Mouse (Mus musculus): ENCODE measurements at regions not wholly inside any gene's neighbourhood (a gene's known extent, or its start where the extent isn't known, plus 50 kb on each side); places are given as distances from the start of the nearest gene placed in this dataset.

DNA sequence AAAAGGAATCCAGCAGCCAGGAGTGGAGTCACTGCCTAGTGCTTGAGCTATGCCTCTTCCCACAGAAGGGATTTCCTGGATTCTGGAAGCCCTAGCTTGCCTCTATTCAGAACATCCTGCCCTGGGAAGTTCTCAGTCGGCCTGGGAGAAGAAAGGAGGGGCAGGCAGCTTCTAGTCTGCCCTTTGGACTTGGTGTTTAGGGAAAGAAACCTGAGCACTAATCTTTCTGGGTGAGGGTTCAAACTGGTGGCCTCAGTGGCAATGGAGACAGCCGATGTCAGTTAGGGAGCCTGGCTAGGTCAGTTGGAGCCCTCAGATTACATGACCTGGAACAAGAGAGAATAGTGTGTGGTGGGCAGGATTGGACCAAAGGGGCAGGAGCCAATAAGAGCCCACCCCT, 78.9 kb downstream of the Gm4791 start:
- H3K4me3 ChIP-seq (replicated peaks), result no peak overlapping the region
- no peaks in the 10 kb centered on the region for H3K36me3 ChIP-seq (replicated peaks; ENCODE audit: low read length)
- no peaks in the 10 kb centered on the region for H3K27me3 ChIP-seq (replicated peaks)
- H3K9me3 ChIP-seq, result peaks cover 35% of the 10 kb centered on the region
- no peaks in the 10 kb centered on the region for H3K4me1 ChIP-seq
- TF ChIP-seq GATA1 (IDR thresholded peaks at IDR 0.05; ENCODE audit: borderline replicate concordance, low read length) (no peak), FLI1 (IDR thresholded peaks at IDR 0.05; ENCODE audit: low read length) (no peak)

DNA sequence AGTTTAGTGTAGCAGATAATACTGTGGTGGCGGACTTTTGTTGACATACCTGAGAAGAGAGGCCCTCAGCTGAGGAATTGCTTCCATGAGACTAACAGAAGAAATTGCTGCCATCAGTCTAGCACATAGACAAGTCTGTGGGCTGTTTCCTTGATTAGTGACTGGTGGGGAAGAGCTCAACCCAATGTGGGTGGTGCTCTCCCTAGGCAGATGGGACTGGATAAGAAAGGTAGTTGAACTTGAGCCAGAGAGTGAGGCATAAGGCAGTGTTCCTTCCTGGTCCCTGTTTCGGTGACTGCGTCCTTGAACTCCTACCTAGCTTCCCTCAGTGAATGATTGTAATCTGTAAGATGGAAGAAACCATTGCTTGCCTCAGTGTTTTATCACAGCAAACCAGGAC, 79.4 kb downstream of the Gm4791 start:
- H3K36me3 ChIP-seq (replicated peaks; ENCODE audit: low read length), result no peaks in the 10 kb centered on the region
- H3K4me3 ChIP-seq (replicated peaks), result no peak overlapping the region
- TF ChIP-seq GATA1 (IDR thresholded peaks at IDR 0.05; ENCODE audit: borderline replicate concordance, low read length), result no peak
- no peak for TF ChIP-seq FLI1 (IDR thresholded peaks at IDR 0.05; ENCODE audit: low read length)
- H3K4me1 ChIP-seq, result no peaks in the 10 kb centered on the region
- no peaks in the 10 kb centered on the region for H3K27me3 ChIP-seq (replicated peaks)
- peaks cover 41% of the 10 kb centered on the region for H3K9me3 ChIP-seq

DNA sequence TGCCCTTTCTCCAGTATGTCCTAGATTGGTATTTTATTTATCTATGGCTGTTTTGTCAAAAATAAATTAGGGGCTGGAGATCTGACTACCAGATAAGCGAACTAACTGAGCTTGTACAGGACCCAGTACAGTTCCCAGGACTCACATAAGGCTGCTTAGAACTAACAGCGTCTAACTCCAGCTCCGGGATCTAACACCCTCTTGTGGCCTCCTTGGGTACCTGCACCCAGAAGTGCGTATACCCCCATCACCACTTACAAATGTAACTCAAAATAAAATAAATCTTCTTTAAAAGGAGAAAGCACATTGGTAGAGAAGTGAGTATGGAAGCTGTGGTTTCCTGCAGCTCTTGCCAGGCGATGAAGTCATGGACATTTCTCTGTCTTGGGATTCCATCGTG, 82.9 kb downstream of the Gm4791 start:
- no peaks in the 10 kb centered on the region for H3K27me3 ChIP-seq (replicated peaks)
- no peaks in the 10 kb centered on the region for H3K36me3 ChIP-seq (replicated peaks; ENCODE audit: low read length)
- no peak overlapping the region for H3K4me3 ChIP-seq (replicated peaks)
- TF ChIP-seq FLI1 (IDR thresholded peaks at IDR 0.05; ENCODE audit: low read length), result no peak
- TF ChIP-seq GATA1 (IDR thresholded peaks at IDR 0.05; ENCODE audit: borderline replicate concordance, low read length), result no peak
- no peaks in the 10 kb centered on the region for H3K4me1 ChIP-seq
- H3K9me3 ChIP-seq, result peaks cover 45% of the 10 kb centered on the region

DNA sequence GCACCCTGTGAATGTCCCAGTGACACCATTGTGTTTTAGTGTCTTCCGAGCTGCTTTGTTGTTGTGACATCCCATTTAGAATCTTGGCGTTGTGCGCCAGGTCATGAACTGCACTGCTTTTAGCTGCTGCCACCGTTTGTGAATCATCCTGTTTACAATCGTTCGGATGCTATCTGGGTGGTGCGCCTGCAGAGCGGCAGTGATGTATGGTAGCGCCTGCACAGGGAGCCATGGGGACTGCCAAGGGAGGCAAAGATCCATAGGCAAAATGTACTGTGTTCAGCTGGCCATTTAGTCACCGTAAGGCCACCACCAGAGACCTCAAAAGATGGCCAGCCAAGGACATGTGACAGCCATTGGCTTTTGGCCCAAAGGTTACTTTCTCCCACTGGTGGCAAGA, 93.3 kb downstream of the Gm4791 start:
- Histone ChIP-seq H3K9me3 (peaks cover 41% of the 10 kb centered on the region), H3K36me3 (replicated peaks; ENCODE audit: low read length) (no peaks in the 10 kb centered on the region), H3K4me3 (replicated peaks) (no peak overlapping the region), H3K27me3 (replicated peaks) (no peaks in the 10 kb centered on the region), H3K4me1 (no peaks in the 10 kb centered on the region)
- TF ChIP-seq GATA1 (IDR thresholded peaks at IDR 0.05; ENCODE audit: borderline replicate concordance, low read length), result no peak

DNA sequence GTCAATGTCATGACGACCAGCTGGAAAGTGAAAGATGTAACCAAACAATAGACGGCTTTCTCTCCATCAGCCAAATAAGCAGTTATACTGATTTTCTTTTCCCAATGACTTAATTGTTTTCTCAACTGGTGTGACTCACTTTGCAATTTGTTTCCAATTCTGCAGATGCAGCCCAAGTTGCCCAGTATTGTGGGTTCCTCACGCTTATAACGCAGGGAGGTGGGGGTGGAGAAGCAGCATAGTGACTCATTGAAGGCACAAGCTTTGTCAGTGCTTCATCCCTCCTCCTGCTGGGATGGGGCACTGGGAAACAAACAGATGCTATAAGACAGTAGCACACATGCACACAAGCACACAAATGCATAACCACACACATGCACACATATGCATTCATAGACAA, 97.1 kb downstream of the Gm4791 start:
- TF ChIP-seq GATA1 (IDR thresholded peaks at IDR 0.05; ENCODE audit: borderline replicate concordance, low read length), result no peak
- TF ChIP-seq FLI1 (IDR thresholded peaks at IDR 0.05; ENCODE audit: low read length), result no peak
- Histone ChIP-seq H3K9me3 (peaks cover 39% of the 10 kb centered on the region), H3K27me3 (replicated peaks) (no peaks in the 10 kb centered on the region)

DNA sequence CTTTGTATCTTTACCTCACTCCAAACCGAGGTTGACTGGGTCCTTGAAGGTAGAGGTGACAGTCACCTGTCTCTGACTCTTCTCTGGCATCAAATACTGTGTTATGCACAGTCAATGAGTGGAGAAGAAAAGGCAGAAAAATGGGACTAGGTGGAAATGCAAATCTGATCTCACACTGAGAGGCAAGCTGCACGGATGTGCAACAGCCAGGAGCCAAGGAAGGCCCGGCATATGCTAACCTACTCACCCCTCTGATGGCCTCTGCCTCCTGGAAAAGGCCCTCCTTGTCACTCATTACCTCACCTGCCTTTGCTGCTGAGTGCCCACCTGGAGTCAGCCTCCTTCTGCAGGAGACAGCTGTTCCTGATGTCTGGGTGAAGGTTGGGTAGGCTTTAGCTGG, 104.8 kb downstream of the Gm4791 start:
- Histone ChIP-seq H3K9me3 (peaks cover 12% of the 10 kb centered on the region; the same call in 1 of the 2 replicates), H3K36me3 (replicated peaks; ENCODE audit: low read length) (no peaks in the 10 kb centered on the region), H3K4me3 (replicated peaks) (no peak overlapping the region), H3K27me3 (replicated peaks) (no peaks in the 10 kb centered on the region), H3K4me1 (no peaks in the 10 kb centered on the region)
- TF ChIP-seq FLI1 (IDR thresholded peaks at IDR 0.05; ENCODE audit: low read length) (no peak), GATA1 (IDR thresholded peaks at IDR 0.05; ENCODE audit: borderline replicate concordance, low read length) (no peak)

More for the DNA sequence above, 97.1 kb downstream of the Gm4791 start:
- Histone ChIP-seq H3K4me1 (no peaks in the 10 kb centered on the region), H3K4me3 (replicated peaks) (no peak overlapping the region), H3K36me3 (replicated peaks; ENCODE audit: low read length) (no peaks in the 10 kb centered on the region)

DNA sequence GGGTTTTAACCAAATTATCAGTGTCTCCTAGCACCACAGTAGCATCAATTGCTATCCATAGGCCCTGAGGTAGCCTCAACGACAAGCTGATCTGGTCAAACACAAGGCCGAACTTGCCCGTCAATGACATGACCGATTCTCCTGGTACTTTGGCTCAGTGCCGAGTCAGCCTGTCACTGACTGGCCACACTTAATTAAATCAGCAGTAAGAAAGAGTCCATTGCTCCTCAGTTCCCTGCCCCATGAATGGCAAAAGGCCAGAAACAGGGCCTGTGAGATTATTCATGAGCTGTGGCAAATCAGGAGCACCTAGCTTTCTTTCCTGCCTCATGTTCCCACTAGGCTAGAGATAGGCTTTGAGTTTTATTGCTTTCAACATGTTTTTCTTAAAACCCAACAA, 105.4 kb downstream of the Gm4791 start:
- Histone ChIP-seq H3K36me3 (replicated peaks; ENCODE audit: low read length) (no peaks in the 10 kb centered on the region), H3K27me3 (replicated peaks) (no peaks in the 10 kb centered on the region), H3K4me1 (no peaks in the 10 kb centered on the region), H3K9me3 (peaks cover 9% of the 10 kb centered on the region; the same call in 1 of the 2 replicates), H3K4me3 (replicated peaks) (no peak overlapping the region)
- no peak for TF ChIP-seq FLI1 (IDR thresholded peaks at IDR 0.05; ENCODE audit: low read length)
- no peak for TF ChIP-seq GATA1 (IDR thresholded peaks at IDR 0.05; ENCODE audit: borderline replicate concordance, low read length)

DNA sequence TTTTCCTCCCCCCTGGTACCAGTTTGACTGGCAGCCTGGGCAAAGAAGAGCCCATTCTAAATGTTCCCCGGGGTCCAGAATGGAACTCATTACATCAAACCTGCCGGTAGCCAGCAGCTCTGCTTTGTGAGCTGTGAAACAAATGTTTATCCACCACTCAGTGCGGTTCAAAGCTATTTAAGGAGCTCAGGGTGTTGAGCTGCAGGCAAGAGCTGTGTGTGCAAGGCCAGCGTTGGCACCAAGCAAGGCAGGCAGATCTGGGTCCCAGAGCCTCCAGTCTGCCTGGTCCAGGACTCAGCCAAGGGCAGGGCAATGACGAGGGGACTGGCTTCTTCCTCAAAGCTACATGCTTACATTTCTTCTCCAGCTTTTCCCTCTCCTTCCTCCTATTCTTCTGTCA, 109.6 kb downstream of the Gm4791 start:
- Histone ChIP-seq H3K4me3 (replicated peaks) (no peak overlapping the region), H3K9me3 (peaks cover 7% of the 10 kb centered on the region), H3K36me3 (replicated peaks; ENCODE audit: low read length) (no peaks in the 10 kb centered on the region), H3K4me1 (no peaks in the 10 kb centered on the region), H3K27me3 (replicated peaks) (no peaks in the 10 kb centered on the region)
- TF ChIP-seq FLI1 (IDR thresholded peaks at IDR 0.05; ENCODE audit: low read length), result no peak
- TF ChIP-seq GATA1 (IDR thresholded peaks at IDR 0.05; ENCODE audit: borderline replicate concordance, low read length), result no peak

DNA sequence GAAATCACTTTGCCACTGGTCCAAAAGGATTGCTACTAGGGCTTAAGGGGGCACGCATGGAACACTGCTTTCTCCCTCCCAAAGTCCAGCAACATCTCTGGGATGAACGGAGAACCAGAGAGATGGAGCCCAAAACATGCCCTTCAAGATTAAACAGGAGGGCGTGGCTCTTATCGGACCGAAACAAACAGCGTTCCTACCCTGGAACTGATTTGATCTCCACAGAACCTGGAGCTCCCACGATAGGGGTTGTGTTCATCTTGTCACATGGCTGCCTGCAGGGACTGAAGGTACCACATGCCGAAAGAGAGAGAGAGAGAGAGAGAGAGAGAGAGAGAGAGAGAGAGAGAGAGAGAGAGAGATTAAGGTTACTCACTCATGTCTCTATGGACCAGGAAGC, 120.7 kb downstream of the Gm4791 start:
- Histone ChIP-seq H3K4me1 (no peaks in the 10 kb centered on the region), H3K27me3 (replicated peaks) (no peaks in the 10 kb centered on the region), H3K9me3 (peaks cover 27% of the 10 kb centered on the region), H3K4me3 (replicated peaks) (no peak overlapping the region), H3K36me3 (replicated peaks; ENCODE audit: low read length) (no peaks in the 10 kb centered on the region)
- TF ChIP-seq FLI1 (IDR thresholded peaks at IDR 0.05; ENCODE audit: low read length), result no peak
- TF ChIP-seq GATA1 (IDR thresholded peaks at IDR 0.05; ENCODE audit: borderline replicate concordance, low read length), result no peak

DNA sequence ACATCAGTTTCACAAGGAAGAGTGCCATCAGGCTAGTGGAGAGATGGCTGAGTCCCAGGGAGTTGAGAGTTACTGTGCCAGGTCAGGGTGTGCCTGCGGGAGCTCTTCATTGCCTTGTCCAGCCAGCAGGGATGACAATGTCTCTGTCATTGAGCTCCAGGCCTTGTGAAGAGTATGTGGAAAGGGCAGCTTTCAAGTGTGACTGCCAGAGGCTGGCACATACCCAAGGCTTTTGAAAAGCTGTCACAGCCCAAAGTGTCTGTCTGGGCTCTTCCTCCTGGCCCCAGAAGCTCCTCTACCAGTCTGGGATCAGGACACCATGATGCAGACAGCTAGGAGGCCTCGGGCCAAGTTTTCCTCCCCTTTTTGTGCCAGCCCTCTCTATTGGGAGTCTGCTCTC, 124.6 kb downstream of the Gm4791 start:
- Histone ChIP-seq H3K36me3 (replicated peaks; ENCODE audit: low read length) (no peaks in the 10 kb centered on the region), H3K4me3 (replicated peaks) (no peak overlapping the region), H3K4me1 (no peaks in the 10 kb centered on the region), H3K9me3 (peaks cover 6% of the 10 kb centered on the region; the same call in 1 of the 2 replicates), H3K27me3 (replicated peaks) (no peaks in the 10 kb centered on the region)
- no peak for TF ChIP-seq FLI1 (IDR thresholded peaks at IDR 0.05; ENCODE audit: low read length)

DNA sequence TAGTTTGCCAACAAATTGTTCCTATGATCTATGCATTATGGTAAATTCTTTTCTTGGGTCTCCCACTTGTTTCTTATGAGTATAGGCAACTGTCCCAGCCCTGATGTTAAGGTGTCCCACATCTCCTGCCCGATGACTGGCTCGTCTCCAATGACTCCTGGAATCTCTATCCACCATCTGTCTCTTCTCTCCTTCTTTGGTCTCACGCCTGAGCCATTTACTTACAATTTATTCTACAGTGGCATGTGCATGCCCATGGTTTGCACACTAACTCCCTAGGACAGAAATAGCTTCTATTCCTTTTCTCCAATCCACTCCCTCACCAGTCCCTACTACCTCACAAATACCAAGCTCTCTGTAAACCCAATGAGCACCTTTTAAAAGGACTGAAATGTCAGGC, 127.0 kb downstream of the Gm4791 start:
- Histone ChIP-seq H3K36me3 (replicated peaks; ENCODE audit: low read length) (no peaks in the 10 kb centered on the region), H3K9me3 (0 out of 2 replicates have a peak, but pooled peaks cover 15% of the 10 kb centered on the region), H3K27me3 (replicated peaks) (no peaks in the 10 kb centered on the region), H3K4me3 (replicated peaks) (no peak overlapping the region), H3K4me1 (no peaks in the 10 kb centered on the region)
- TF ChIP-seq FLI1 (IDR thresholded peaks at IDR 0.05; ENCODE audit: low read length), result no peak
- no peak for TF ChIP-seq GATA1 (IDR thresholded peaks at IDR 0.05; ENCODE audit: borderline replicate concordance, low read length)
